Mouse (Mus musculus): ENCODE measurements around the gene Exog. TPM values are rescaled to one million over a fixed set of nuclear protein-coding genes. Genes with fewer than 3 reads are reported as not detected.

The Exog gene
- polyA plus RNA-seq, 1 experiment from 2014 or later = 44.0 TPM

DNA sequence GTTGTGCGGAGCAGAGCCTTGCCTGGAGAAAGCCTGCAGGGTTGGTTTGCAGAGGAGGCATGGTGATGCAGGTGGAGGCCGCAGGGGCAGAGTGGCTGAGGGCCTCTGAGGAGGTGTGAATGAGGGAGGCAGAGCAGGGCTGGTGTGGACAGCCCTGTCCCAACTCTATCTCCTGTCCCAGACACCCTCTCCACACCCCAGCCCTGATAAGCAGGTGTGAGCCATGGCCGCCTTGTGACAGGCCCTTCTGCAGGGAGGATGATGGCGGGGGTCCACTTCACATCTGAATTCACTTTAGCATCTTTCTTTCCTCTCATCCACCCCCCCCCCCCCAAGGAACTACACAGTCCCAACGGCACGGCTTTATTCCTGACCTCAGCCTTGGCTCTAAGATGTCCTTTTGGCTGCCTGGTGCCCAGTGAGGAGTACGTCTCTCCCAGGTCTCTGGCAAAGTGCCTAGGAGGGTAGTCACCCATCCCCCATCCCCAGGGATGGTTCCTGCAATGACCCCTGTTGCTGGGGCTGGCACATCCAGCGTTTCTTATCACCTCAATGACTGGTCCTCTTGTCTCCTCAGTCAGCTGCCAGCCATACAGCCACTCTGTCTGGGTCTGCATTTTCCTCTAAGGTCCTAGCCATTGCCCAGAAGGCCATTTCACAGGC lies 25.1 kb downstream of the Exog start:
- H3K27me3 ChIP-seq (ENCODE audit: control insufficient read depth, insufficient read depth, low read length) = no peaks in the 10 kb centered on the region
- H3K27ac ChIP-seq (ENCODE audit: low read depth, low read length) = no peak overlapping the region
- H3K36me3 ChIP-seq (ENCODE audit: control insufficient read depth, insufficient read depth, low read length) = no peaks in the 10 kb centered on the region; the same call in 1 of the 2 replicates
- no peak overlapping the region for H3K4me2 ChIP-seq (ENCODE audit: low read depth, low read length, severe bottlenecking)
- H3K9me3 ChIP-seq (ENCODE audit: control insufficient read depth, low read length) = no peaks in the 10 kb centered on the region
- WGBS = 81% methylated on average over 8 of the region's 8 CpGs
- no peak overlapping the region for H3K9ac ChIP-seq (ENCODE audit: low read length)
- no peak overlapping the region for H3K4me3 ChIP-seq (ENCODE audit: low read depth, low read length)
- DNase-seq (ENCODE audit: low spot score) (no peak), ATAC-seq (replicated peaks; ENCODE audit: low FRiP score) (no peak)
- no peaks in the 10 kb centered on the region for H3K4me1 ChIP-seq (replicated peaks; ENCODE audit: control insufficient read depth, insufficient read depth, low read length)

DNA sequence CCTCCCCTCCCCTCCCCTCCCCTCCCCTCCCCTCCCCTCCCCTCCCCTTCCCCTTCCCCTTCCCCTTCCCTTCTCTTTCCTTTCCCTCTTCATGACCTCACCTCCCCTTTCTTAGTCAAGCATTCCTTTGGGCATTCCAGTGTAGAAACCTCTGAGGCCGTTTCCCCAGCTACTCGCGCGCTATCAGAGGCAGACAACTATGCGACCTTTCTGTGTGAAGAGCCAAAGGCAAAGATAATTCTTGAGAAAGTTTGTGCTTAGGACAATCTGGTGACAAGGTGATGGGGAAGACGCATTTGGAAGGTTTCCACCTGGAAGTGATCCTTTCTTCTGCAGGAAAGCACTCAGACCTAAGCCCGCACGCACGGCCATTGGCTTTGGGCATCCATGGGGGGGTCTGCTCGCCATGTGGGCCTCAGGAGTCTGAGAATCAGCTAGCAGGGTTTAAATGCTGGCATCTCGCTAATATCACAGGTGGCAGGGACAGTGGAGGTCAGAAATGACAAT lies 27.7 kb downstream of the Exog start:
- ATAC-seq (replicated peaks; ENCODE audit: low FRiP score) (no peak), DNase-seq (ENCODE audit: low spot score) (no peak)
- no peak overlapping the region for H3K4me3 ChIP-seq (ENCODE audit: low read depth, low read length)
- H3K9me3 ChIP-seq (ENCODE audit: control insufficient read depth, low read length) = no peaks in the 10 kb centered on the region
- no peak overlapping the region for H3K27ac ChIP-seq (ENCODE audit: low read depth, low read length)
- no peaks in the 10 kb centered on the region for H3K27me3 ChIP-seq (ENCODE audit: control insufficient read depth, insufficient read depth, low read length)
- no peak overlapping the region for H3K9ac ChIP-seq (ENCODE audit: low read length)
- H3K4me2 ChIP-seq (ENCODE audit: low read depth, low read length, severe bottlenecking) = no peak overlapping the region
- no peaks in the 10 kb centered on the region for H3K4me1 ChIP-seq (replicated peaks; ENCODE audit: control insufficient read depth, insufficient read depth, low read length)
- 88% methylated on average over 11 of the region's 11 CpGs for WGBS
- H3K36me3 ChIP-seq (ENCODE audit: control insufficient read depth, insufficient read depth, low read length) = no peaks in the 10 kb centered on the region

DNA sequence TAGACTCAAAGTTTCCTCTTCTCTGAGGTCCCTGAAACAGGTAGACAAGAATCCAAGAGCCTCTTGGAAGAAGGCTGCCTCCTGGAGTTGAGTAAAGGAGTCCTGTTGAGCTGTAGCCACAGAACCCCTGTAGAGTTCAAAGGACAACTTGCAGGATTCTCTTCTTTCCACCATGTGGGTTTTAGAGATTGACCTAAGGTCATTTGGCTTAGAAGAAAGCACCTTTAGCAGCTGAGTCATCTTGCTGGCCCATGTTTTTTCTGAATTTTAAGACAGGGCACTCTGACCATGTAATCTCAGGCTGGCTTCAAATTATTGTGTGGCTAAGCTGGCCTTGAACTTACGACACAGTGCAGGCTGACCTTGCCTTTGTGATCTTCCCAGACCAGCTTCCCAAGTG lies 28.3 kb downstream of the Exog start:
- Histone ChIP-seq H3K27ac (ENCODE audit: low read depth, low read length) (no peak overlapping the region), H3K4me3 (ENCODE audit: low read depth, low read length) (no peak overlapping the region), H3K4me2 (ENCODE audit: low read depth, low read length, severe bottlenecking) (no peak overlapping the region), H3K9me3 (ENCODE audit: control insufficient read depth, low read length) (no peaks in the 10 kb centered on the region), H3K36me3 (ENCODE audit: control insufficient read depth, insufficient read depth, low read length) (no peaks in the 10 kb centered on the region), H3K27me3 (ENCODE audit: control insufficient read depth, insufficient read depth, low read length) (no peaks in the 10 kb centered on the region), H3K4me1 (replicated peaks; ENCODE audit: control insufficient read depth, insufficient read depth, low read length) (no peaks in the 10 kb centered on the region), H3K9ac (ENCODE audit: low read length) (no peak overlapping the region)
- DNase-seq (ENCODE audit: low spot score) (no peak), ATAC-seq (replicated peaks; ENCODE audit: low FRiP score) (no peak)
- 86% methylated on average over 1 of the region's 1 CpGs for WGBS

DNA sequence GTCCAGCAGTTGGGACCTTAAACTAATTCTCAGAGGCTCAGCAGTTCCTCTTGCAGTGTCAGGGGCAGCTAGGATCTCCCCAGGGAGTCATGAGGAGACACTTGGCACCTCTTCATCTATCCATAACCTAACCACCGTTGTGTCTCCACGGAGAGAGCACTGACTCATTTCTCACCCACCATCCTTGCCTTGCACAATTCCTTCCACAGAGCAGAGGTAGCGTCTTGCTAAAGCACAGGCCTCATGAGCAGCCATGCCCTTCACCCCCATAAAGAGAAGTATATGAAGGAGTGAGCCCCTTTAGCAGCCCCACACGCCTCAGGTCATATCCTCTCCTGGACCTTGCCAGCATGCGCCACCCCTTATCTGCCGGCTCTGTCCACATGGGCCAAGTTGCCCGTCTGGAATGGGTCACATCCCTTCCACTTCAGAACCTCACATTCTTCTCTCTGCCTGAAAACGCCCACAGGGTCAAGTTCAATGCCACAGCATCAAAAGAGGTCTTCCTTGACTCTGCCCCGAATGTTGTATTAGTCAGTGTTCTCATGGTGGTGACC lies 28.9 kb downstream of the Exog start:
- H3K27ac ChIP-seq (ENCODE audit: low read depth, low read length) = no peak overlapping the region
- no peaks in the 10 kb centered on the region for H3K9me3 ChIP-seq (ENCODE audit: control insufficient read depth, low read length)
- H3K4me2 ChIP-seq (ENCODE audit: low read depth, low read length, severe bottlenecking) = no peak overlapping the region
- no peak overlapping the region for H3K4me3 ChIP-seq (ENCODE audit: low read depth, low read length)
- H3K9ac ChIP-seq (ENCODE audit: low read length) = no peak overlapping the region
- ATAC-seq (replicated peaks; ENCODE audit: low FRiP score) (no peak), DNase-seq (ENCODE audit: low spot score) (no peak)
- no peaks in the 10 kb centered on the region for H3K27me3 ChIP-seq (ENCODE audit: control insufficient read depth, insufficient read depth, low read length)
- 91% methylated on average over 9 of the region's 9 CpGs for WGBS
- no peaks in the 10 kb centered on the region for H3K4me1 ChIP-seq (replicated peaks; ENCODE audit: control insufficient read depth, insufficient read depth, low read length)
- no peaks in the 10 kb centered on the region for H3K36me3 ChIP-seq (ENCODE audit: control insufficient read depth, insufficient read depth, low read length)

DNA sequence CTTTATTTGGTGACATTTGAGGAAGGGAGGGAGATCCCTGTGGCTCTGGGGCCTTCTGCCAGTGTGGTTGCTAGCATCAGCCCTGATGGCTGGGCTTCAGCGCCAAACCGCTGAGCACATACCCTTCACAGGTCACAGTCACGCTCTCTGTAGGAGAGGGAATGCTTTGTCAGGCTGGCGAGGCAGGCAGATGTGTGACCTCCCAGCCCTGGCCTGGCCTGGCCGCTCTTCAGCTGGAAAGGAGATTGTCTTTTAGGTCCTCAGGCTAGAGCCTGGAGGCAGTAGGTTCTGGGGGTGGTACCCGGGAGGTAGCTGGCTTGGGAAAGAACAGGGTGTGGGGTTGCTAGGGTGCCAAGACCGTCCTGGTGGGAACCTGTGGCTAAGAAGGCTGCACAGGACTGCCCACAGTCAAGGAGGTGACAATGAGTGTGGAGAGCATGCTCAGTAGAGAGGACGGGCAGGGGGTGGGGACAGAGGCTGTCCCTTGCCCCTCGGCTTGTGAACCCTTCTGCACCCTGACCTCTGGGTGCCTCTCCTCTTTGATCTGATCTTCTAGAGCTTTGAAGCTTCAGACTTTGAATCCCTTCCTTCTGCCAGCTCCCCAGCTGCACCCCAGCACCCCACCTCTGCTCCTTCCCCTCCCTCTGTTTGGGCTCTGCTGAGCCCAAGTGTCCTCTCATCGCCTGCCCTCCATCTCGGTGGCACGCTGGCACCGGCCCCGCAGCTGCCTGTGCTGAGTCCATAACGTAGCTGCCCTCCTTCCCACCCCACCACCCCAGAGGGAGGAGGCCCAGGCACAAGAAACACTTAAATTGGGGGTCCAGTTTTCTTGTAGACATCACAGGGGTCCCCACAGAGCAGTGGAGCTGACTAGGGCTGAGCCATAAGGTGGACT lies 30.2 kb downstream of the Exog start:
- H3K9ac ChIP-seq (ENCODE audit: low read length) = no peak overlapping the region
- H3K4me3 ChIP-seq (ENCODE audit: low read depth, low read length) = no peak overlapping the region
- no peaks in the 10 kb centered on the region for H3K36me3 ChIP-seq (ENCODE audit: control insufficient read depth, insufficient read depth, low read length)
- WGBS = 75% methylated on average over 15 of the region's 15 CpGs
- no peak overlapping the region for H3K27ac ChIP-seq (ENCODE audit: low read depth, low read length)
- no peaks in the 10 kb centered on the region for H3K27me3 ChIP-seq (ENCODE audit: control insufficient read depth, insufficient read depth, low read length)
- no peaks in the 10 kb centered on the region for H3K4me1 ChIP-seq (replicated peaks; ENCODE audit: control insufficient read depth, insufficient read depth, low read length)
- ATAC-seq (replicated peaks; ENCODE audit: low FRiP score) (no peak), DNase-seq (ENCODE audit: low spot score) (no peak)
- H3K4me2 ChIP-seq (ENCODE audit: low read depth, low read length, severe bottlenecking) = no peak overlapping the region
- H3K9me3 ChIP-seq (ENCODE audit: control insufficient read depth, low read length) = no peaks in the 10 kb centered on the region

DNA sequence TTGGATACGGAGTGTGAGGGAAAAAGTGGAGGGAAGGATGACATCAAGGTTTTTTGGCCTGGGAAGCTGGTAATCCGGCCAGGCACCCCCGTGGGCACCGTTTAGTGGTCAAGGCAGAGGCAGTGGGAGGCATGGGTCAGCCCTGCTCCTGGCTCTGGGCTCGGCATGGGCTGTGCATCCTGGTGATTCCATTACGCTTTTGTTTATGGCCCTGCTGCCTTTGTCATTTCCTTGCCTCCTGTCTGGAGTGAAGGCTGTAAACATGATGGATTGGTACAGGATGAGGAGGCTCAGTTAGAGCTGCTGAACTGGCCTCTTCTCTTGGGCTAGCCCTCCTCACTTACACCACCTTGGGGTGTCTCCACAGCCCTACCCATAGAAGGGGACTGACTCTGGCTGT lies 33.0 kb downstream of the Exog start:
- no peaks in the 10 kb centered on the region for H3K36me3 ChIP-seq (ENCODE audit: control insufficient read depth, insufficient read depth, low read length)
- DNase-seq (ENCODE audit: low spot score) (no peak), ATAC-seq (replicated peaks; ENCODE audit: low FRiP score) (no peak)
- no peak overlapping the region for H3K4me2 ChIP-seq (ENCODE audit: low read depth, low read length, severe bottlenecking)
- H3K9me3 ChIP-seq (ENCODE audit: control insufficient read depth, low read length) = no peaks in the 10 kb centered on the region
- H3K27ac ChIP-seq (ENCODE audit: low read depth, low read length) = no peak overlapping the region
- H3K4me3 ChIP-seq (ENCODE audit: low read depth, low read length) = no peak overlapping the region
- H3K9ac ChIP-seq (ENCODE audit: low read length) = no peak overlapping the region
- H3K27me3 ChIP-seq (ENCODE audit: control insufficient read depth, insufficient read depth, low read length) = no peaks in the 10 kb centered on the region
- H3K4me1 ChIP-seq (replicated peaks; ENCODE audit: control insufficient read depth, insufficient read depth, low read length) = no peaks in the 10 kb centered on the region
- WGBS = 67% methylated on average over 6 of the region's 6 CpGs

DNA sequence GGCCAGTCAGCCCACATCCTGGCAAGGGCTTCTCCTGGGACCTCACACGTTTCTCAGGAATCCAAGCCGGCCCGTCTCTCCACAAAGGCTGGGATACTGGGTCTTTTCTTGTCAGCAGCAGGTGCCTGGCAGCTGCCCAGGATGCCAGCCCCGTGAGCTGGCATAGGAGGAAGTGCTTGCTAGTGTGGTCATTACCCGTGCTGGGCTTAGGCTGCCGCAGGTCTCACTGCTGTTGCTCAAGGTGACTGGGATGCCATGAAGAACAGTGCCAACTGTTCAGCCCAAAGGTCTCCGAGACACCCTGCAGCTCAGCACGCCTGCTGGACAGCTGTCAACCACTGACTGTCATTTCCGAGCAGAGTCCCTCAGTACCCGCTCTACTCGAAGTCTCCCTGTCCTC lies 33.6 kb downstream of the Exog start:
- no peak overlapping the region for H3K4me3 ChIP-seq (ENCODE audit: low read depth, low read length)
- DNase-seq (ENCODE audit: low spot score) = no peak
- no peaks in the 10 kb centered on the region for H3K36me3 ChIP-seq (ENCODE audit: control insufficient read depth, insufficient read depth, low read length)
- H3K4me2 ChIP-seq (ENCODE audit: low read depth, low read length, severe bottlenecking) = no peak overlapping the region
- no peak for ATAC-seq (replicated peaks; ENCODE audit: low FRiP score)
- 87% methylated on average over 11 of the region's 11 CpGs for WGBS
- no peak overlapping the region for H3K27ac ChIP-seq (ENCODE audit: low read depth, low read length)
- no peak overlapping the region for H3K9ac ChIP-seq (ENCODE audit: low read length)
- no peaks in the 10 kb centered on the region for H3K4me1 ChIP-seq (replicated peaks; ENCODE audit: control insufficient read depth, insufficient read depth, low read length)
- no peaks in the 10 kb centered on the region for H3K27me3 ChIP-seq (ENCODE audit: control insufficient read depth, insufficient read depth, low read length)
- no peaks in the 10 kb centered on the region for H3K9me3 ChIP-seq (ENCODE audit: control insufficient read depth, low read length)

DNA sequence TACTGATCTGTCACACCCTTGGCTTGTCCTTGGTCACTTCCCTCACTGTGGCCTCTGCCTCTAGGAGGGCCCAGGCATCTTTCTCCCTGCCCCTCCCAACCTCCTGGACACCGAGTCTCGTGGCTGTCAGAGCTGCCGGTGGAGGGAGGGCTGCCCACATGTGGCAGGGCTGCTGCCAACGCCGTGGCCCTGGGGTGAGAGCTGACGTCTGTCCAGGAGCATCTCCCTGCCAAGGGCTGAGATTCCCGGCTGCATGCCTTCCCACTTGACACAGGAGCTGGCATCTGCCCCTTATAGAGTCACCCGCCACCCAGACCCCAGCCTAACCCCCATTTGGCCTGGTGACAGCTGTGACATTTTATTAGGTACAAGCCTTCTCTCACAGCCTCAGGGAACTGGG lies 34.6 kb downstream of the Exog start:
- ATAC-seq (replicated peaks; ENCODE audit: low FRiP score) (no peak), DNase-seq (ENCODE audit: low spot score) (no peak)
- 71% methylated on average over 8 of the region's 8 CpGs for WGBS
- Histone ChIP-seq H3K4me2 (ENCODE audit: low read depth, low read length, severe bottlenecking) (no peak overlapping the region), H3K27me3 (ENCODE audit: control insufficient read depth, insufficient read depth, low read length) (no peaks in the 10 kb centered on the region), H3K36me3 (ENCODE audit: control insufficient read depth, insufficient read depth, low read length) (no peaks in the 10 kb centered on the region), H3K27ac (ENCODE audit: low read depth, low read length) (no peak overlapping the region), H3K9ac (ENCODE audit: low read length) (no peak overlapping the region), H3K4me3 (ENCODE audit: low read depth, low read length) (no peak overlapping the region), H3K4me1 (replicated peaks; ENCODE audit: control insufficient read depth, insufficient read depth, low read length) (no peaks in the 10 kb centered on the region), H3K9me3 (ENCODE audit: control insufficient read depth, low read length) (no peaks in the 10 kb centered on the region)
